Mouse (Mus musculus) heart, postnatal 0 days (tissue): ENCODE results near the gene Rtn4rl2. TPM values are rescaled to one million over a fixed set of nuclear protein-coding genes. Genes with fewer than 3 reads are reported as not detected.

Experiments
- ATAC-seq: fragments of 200-750 bp; cut with Nextera tagmentation; 2 replicates; pipeline ENCODE4 v1.8.0; 2017; ENCODE audit warnings: low read depth, moderate number of reproducible peaks, moderate library complexity; ENCODE audit not compliant: insufficient read depth
- DNase-seq: peaks from one replicate; pipeline ENCODE4 v3.0.0-alpha.2; 2016; ENCODE audit warnings: low spot score
- H3K27ac ChIP-seq: fragments of 300-500 bp; sonication (generic); 2 replicates; pipeline ENCODE4 v1.5.1; 2014; ENCODE audit warnings: low read depth, mild to moderate bottlenecking
- H3K27me3 ChIP-seq: fragments of 300-500 bp; sonication (generic); 2 replicates; pipeline ENCODE4 v1.6.1; 2014; ENCODE audit warnings: low read length, mixed read lengths; ENCODE audit not compliant: control insufficient read depth, insufficient read depth
- H3K36me3 ChIP-seq: fragments of 300-500 bp; sonication (generic); replicated peaks from 2 replicates; pipeline ENCODE4 v1.6.1; 2014; ENCODE audit warnings: low read length, mixed read lengths; ENCODE audit not compliant: control insufficient read depth, insufficient read depth
- H3K4me1 ChIP-seq: fragments of 300-500 bp; sonication (generic); 2 replicates; pipeline ENCODE4 v1.6.1; 2014; ENCODE audit warnings: antibody characterized with exemption; ENCODE audit not compliant: control insufficient read depth, insufficient read depth
- H3K4me2 ChIP-seq: fragments of 300-500 bp; sonication (generic); 2 replicates; pipeline ENCODE4 v1.6.1; 2014; ENCODE audit warnings: low read depth, mild to moderate bottlenecking, low read length, moderate library complexity
- H3K4me3 ChIP-seq: fragments of 300-500 bp; sonication (generic); 2 replicates; pipeline ENCODE4 v1.5.1; 2014; ENCODE audit warnings: low read depth, low read length
- H3K9ac ChIP-seq: fragments of 300-500 bp; sonication (generic); replicated peaks from 2 replicates; pipeline ENCODE4 v1.6.1; 2014; ENCODE audit warnings: low read depth, low read length, mixed read lengths
- H3K9me3 ChIP-seq: fragments of 300-500 bp; sonication (generic); replicated peaks from 2 replicates; pipeline ENCODE4 v1.6.1; 2016; ENCODE audit warnings: low read length; ENCODE audit not compliant: control insufficient read depth
- CTCF ChIP-seq: IDR thresholded peaks from 2 replicates; pipeline ENCODE4 v1.5.1; 2016; ENCODE audit warnings: antibody characterized with exemption, control low read depth, low read depth
- EP300 ChIP-seq: IDR thresholded peaks from 2 replicates; pipeline ENCODE4 v1.6.1; 2016; ENCODE audit warnings: antibody characterized with exemption, low read depth
- WGBS: fragments of 180-500 bp; shearing (Covaris S2); extraction: QIAGEN DNeasy Blood & Tissue Kit; methylation state at CpG from one replicate; pipeline ENCODE4 v1.1.7; 2014; 5-methylcytosine and 5-hydroxymethylcytosine counted together
- polyA plus RNA-seq: library from polyadenylated mRNA; unstranded; fragments of >200 nt; fragmentation: Nextera tagmentation; extraction: Ambion mirVana; gene quantifications from 2 replicates; pipeline ENCODE4 v1.2.1, GENCODE M21; 2015
- total RNA-seq: library from RNA; depleted of rRNA; stranded (reverse); fragments of >200 nt; gene quantifications from 2 replicates; pipeline ENCODE4 v1.2.3, GENCODE M21; 2014; ENCODE audit warnings: low replicate concordance

The Rtn4rl2 gene
- total and polyA plus RNA-seq, 2 experiments from 2014 or later: 1.1 to 9.2 TPM

GRCm38 (mm10) chr2:84889316-84890044 lies 3.0 kb upstream of the Rtn4rl2 start:
- Histone ChIP-seq H3K4me1 (peaks cover 20% of the 10 kb centered on the region; the same call in 1 of the 2 replicates), H3K4me2 (peak overlapping the region; percentile 73), H3K27me3 (peaks cover 61% of the 10 kb centered on the region), H3K9ac (no peak overlapping the region), H3K36me3 (no peaks in the 10 kb centered on the region), H3K4me3 (peak overlapping the region; percentile 38), H3K9me3 (no peaks in the 10 kb centered on the region), H3K27ac (no peak overlapping the region)
- 12% methylated on average over 14 of the region's 14 CpGs for WGBS
- TF ChIP-seq EP300: no peak
- TF ChIP-seq CTCF: no peak
- ATAC-seq (no peak), DNase-seq (no peak)

GRCm38 (mm10) chr2:84888657-84889315 lies 2.3 kb upstream of the Rtn4rl2 start:
- Histone ChIP-seq H3K36me3 (no peaks in the 10 kb centered on the region), H3K27me3 (peaks cover 65% of the 10 kb centered on the region), H3K4me3 (peak overlapping the region; percentile 38), H3K4me1 (peaks cover 20% of the 10 kb centered on the region; the same call in 1 of the 2 replicates), H3K27ac (no peak overlapping the region), H3K9ac (no peak overlapping the region), H3K4me2 (peak overlapping the region; percentile 73), H3K9me3 (no peaks in the 10 kb centered on the region)
- WGBS: 2% methylated on average over 26 of the region's 28 CpGs
- DNase-seq (peak; percentile 45), ATAC-seq (no peak)
- TF ChIP-seq EP300: no peak
- TF ChIP-seq CTCF: peak; percentile 58

- H3K4me3 ChIP-seq: peak overlapping the region; percentile 51
- no peak for ATAC-seq
- H3K27me3 ChIP-seq: peaks cover 73% of the 10 kb centered on the region
- H3K27ac ChIP-seq: no peak overlapping the region
- WGBS: under 1% methylated on average over 58 of the region's 58 CpGs
- H3K4me2 ChIP-seq: peak overlapping the region; percentile 73
- DNase-seq: no peak
- no peaks in the 10 kb centered on the region for H3K9me3 ChIP-seq
- TF ChIP-seq EP300 (no peak), CTCF (no peak)
- H3K9ac ChIP-seq: no peak overlapping the region
- H3K4me1 ChIP-seq: peaks cover 25% of the 10 kb centered on the region
- no peaks in the 10 kb centered on the region for H3K36me3 ChIP-seq
These were observed 1.1 kb upstream of the Rtn4rl2 start for GRCm38 (mm10) chr2:84887411-84888271.

- peak overlapping the region; percentile 51 for H3K4me3 ChIP-seq
- WGBS: under 1% methylated on average over 35 of the region's 39 CpGs
- peak overlapping the region; percentile 73 for H3K4me2 ChIP-seq
- H3K4me1 ChIP-seq: peaks cover 25% of the 10 kb centered on the region
- peak; percentile 16 for ATAC-seq
- TF ChIP-seq CTCF (no peak), EP300 (no peak)
- H3K9ac ChIP-seq: peak overlapping the region; percentile 46; the same call in 1 of the 2 replicates
- no peak for DNase-seq
- H3K9me3 ChIP-seq: no peaks in the 10 kb centered on the region
- H3K36me3 ChIP-seq: no peaks in the 10 kb centered on the region
- H3K27ac ChIP-seq: no peak overlapping the region
- peaks cover 77% of the 10 kb centered on the region for H3K27me3 ChIP-seq
These were observed 341 bp upstream of the Rtn4rl2 start for GRCm38 (mm10) chr2:84886821-84887281.
